Mouse (Mus musculus): ENCODE results near the gene Arhgef28.
"Not testable (repeated sequence)": the region's sequence is repeated elsewhere in the genome, so short reads cannot be mapped to it uniquely, and the experiment has no call there.

Arhgef28 gene

DNA sequence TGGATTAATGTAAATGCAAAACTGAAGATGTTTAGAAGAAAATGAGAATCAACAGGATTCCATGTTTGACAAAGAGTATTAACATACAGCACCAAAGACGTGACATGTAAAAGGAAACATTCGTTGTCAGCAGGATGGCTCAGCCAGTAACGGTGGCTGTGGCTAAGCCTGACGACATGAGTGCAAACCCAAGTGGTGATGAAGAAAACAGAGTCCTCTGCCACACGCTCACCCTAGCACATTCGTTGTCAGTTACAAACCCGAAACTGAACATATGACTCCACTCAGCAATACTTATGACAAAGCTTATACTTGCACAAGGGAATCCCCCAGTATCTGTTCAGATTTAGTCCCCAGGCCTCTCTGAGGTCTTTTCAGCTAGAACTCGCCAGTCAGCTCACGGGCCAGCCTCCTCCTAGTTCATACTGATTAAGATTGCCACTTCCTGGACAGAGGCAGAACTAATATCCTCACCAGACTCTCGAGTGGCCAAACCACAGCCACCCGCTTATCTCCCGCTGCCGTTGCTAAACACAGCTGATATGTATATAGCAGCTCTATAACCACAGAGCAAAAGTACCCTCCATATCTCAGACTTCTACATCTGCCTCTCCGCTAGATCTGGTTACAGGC is 82.0 kb downstream of the Arhgef28 start:
- DNase-seq (ENCODE audit: low read depth, low spot score), result no peak

DNA sequence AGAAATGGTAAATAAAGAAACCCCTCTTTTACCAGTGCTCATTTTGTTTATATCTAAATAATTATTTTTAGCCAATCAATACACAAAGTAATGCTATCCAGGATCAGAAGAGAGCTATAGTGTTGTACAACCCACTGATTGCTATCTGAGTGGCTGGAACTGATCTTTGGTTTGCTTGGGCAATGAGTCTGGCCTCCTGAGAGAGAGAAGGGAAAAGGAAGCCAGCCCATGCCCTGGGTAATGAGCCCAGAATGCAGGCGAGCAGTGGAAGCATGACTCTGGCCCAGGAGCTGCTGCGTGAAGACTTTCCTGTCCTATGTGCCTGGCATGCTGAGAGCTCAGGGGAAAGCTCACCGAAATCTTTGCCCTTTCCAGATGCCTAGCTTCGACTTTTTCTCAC is 83.5 kb downstream of the Arhgef28 start:
- DNase-seq (ENCODE audit: low read depth, low spot score), result no peak

DNA sequence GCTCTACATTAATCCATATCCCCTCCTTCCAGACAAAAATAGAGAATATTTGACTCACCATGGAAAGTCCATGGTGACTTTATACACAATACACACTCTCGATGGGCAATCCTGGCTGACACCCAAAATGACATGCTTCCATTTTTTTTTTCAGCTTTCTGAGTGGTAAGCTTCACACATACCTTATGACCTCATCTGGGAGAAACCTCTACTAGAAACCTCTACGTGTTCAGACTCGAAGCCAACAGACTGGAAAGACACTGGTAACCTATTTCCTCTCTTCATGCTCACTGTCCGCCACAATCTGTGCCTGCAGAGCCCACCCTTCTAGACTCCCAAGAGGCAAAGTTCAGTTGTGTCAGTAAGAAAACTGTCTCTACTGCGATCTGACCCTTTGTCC is 84.2 kb downstream of the Arhgef28 start:
- DNase-seq (ENCODE audit: low read depth, low spot score), result no peak

DNA sequence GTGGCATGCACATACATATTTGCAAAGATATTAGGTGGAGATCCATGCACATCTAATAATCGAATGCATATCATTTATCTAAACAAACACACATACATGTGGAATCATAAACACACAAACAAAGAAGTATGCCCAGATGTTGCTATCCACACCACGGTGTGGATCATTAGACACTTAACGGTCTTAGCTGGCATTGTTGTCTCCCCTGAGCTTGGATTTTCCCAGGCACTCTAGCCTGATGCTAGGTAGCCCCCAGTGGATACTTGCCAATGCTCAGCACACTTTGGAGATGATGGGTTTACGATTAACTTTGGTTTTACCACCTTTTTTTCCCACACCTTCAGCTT is 85.1 kb downstream of the Arhgef28 start:
- DNase-seq (ENCODE audit: low read depth, low spot score), result no peak

DNA sequence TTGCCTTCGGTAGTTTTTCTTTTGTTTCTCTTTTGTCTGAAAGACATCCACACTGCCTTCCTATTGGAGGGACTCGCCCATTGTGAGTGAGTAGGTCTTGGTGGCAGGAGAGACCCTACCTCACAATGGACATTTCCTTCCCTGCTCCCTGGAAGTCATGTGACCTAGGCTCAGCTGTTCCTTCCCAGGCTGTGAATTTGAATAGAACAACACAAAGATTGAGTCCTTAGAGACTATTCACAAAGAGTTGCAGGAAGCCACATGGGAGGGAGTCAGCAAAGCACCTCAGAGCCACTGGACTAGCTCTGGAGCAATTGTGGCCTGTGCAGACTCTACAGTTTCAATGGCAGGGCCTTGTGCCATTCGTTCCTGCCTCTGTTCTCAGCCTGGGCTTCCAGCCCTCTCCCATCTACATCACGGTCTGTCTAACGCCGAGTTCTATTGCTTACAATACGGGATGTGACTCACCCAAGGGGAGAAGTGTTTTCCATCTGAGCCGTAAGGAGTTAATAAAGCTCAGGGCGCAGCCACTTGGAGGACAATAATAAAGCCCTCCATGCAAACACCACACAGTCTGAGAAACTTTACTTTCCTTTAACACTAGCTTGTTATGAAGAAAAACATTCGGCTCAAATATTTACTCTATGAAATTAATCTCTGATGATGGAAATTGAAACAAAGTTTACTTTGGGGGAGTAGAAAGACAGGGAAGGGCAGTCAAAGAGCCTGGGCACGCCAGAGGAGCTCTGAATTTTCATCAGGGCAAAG is 85.7 kb downstream of the Arhgef28 start:
- no peak for DNase-seq (ENCODE audit: low read depth, low spot score)

DNA sequence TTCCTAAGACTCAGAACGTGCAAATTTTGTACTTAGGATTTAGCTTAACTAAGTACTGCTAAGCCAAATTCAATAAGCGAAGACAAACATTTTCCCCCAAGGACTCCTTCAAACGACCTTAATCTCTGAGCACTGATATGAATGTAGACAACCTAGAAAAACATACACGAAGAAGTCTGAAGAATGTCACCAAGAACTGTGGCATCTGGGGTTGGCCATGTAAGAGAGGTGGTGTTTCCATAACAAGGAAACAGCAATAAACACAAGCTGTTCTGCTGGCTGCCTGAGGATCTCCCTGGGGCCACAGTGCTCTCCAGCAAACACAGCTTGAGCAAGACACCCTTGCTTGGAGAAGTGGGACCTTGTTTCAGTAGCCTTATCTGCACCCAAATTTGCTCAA is 87.9 kb downstream of the Arhgef28 start:
- no peak for DNase-seq (ENCODE audit: low read depth, low spot score)

DNA sequence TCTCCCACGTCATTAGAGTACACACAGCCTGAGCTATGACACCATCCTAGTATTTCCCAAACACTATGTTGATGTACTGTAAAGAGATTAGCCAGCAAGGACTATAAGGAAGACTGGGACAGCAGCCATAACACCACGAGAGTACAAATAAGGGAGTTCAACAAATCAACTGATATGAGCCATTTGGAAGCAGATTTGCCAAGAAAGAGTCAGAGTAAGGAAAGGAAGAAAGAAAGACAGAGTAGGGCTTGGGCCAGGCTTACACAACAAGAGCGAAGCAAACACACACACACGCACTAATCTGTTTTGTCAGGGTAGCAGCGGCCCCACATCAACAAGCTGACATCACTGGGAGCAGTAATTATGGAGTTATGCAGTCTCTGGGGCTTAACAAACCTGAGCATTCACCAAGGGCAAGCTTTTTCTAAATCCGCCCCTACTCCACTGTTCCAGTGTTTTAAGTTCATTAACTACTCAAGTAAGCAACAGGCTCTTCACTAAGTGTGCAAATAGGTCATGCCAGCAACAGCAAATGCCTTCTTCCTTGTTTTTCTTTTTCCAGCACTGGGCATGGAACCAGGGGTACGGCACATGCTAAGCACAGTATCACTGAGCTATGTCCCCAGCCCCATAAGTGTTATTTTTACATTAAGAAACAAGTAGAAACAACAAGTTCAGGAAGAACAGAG is 88.5 kb downstream of the Arhgef28 start:
- no peak for DNase-seq (ENCODE audit: low read depth, low spot score)

DNA sequence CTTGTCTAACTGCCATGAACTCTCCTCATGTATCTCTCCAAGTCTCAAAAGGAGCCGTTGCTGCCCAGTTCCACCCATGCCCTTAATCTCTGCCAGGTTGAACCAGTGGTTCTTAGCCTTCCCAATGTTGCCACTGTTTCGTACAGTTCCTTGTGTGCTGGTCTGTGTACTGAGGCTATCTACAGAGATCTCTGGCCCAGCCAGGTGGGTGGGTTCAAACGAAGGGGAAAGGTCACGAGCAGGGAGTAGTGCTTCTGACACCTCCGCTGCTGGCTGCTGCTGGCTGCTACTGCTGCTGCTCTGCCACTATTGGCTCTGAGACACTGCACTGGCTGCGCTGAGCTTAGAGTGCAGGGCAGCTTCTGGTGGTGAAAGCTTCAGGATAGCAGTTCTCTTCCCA is 90.6 kb downstream of the Arhgef28 start:
- DNase-seq (ENCODE audit: low read depth, low spot score), result no peak

DNA sequence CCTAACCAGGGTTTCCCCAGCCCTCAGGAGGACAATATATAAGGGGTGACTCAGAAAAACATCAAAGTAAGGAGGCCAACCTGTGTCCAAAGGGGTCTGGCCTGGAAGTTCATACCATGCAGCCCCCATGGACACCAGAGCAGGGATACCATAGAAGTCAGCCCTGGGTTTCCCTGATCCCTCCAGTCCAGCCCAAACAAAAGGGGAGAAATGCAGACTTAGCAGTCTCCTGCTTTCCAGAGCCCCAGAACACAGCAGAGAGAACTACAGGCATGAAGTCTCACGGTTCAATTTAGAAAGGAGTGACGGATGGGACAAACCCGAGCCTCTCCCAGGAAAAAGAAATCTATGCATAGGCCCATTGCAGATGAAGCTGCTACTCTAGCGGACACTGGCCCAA is 91.2 kb downstream of the Arhgef28 start:
- DNase-seq (ENCODE audit: low read depth, low spot score), result no peak

DNA sequence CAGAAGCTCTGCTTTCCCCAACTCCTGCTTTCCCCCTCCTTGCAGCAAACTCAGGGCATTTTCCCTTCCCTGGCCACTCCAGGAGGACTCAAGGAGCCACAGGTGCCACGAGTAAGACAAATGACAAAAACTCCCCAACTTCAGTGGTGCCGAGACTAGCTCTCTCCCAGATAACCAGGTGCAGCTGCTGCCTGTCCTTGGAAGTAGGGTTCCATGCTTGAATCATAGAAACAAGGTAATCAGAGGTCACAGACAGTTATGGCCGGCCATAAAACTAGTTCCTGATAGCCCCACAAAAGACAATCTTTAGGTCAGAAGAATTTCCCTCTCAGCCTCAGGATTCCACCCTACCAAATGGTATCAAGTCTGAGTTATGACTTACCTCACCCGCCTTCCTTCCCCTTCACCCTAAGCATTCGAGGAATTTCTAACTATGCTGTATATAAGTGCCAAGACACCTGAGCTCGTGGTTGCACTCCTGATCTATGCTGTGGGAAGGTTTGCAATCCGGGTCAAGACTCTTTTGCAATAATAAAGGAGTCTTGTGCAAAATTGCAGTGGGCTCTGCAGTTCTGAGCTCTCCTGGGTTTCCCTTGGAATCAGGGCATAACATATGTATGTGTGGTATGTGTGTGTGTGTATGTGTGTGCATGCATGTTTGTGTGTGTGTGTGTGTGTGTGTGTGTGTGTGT is 93.3 kb downstream of the Arhgef28 start:
- DNase-seq (ENCODE audit: low read depth, low spot score), result no peak

DNA sequence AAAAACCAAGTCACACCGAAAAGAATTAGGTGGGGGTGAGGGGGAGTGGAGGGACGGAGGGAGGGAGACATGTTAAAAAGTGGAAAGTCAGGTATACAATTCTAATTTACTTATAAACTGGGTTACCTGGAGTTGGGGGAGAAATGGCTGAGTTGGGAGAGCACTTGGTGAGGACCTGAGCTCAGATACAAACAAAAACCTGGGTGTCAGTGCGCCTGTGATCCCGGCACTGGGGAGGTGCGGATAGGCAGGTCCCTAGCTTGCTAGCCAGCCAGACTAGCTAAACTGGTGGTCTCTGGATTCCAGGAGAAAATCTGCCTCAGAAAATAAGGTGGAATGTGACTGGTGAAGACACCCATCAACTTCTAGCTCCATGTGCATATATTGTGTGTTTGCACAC is 94.7 kb downstream of the Arhgef28 start:
- no peak for DNase-seq (ENCODE audit: low read depth, low spot score)

DNA sequence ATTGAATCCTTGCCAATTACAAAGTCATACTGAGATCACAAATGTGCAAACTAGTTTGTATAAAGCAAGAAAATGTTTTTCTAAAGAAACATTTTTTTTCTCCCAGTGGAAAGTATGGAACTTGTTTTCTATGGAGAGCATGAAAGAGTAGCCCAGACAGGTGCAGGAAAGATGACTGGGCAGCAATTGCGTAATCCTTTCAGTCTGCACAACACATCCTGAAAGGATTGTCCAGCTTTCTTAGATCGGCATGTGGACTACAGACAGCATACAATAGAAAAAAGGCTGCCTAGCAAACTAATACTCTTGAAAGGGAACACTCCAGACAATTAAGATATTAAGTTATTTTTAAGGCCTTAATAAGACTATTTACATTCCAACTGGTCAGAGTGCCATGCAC is 95.2 kb downstream of the Arhgef28 start:
- DNase-seq (ENCODE audit: low read depth, low spot score), result no peak

DNA sequence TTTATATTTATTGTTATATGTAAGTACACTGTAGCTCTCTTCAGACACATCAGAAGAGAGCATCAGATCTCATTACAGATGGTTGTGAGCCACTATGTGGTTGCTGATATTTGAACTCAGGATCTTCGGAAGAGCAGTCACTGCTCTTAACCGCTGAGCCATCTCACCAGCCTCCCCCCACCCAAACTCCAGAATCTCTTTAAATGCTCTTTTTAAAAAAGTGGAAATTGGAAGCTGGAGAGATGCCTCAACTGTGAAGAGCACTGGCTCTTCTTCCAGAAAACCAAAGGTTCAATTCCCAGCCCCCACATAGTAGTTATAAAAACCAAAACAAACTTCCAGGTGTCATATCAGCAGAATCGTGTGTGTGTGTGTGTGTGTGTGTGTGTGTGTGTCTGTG is 97.8 kb downstream of the Arhgef28 start:
- DNase-seq (ENCODE audit: low read depth, low spot score), result not testable (repeated sequence)

DNA sequence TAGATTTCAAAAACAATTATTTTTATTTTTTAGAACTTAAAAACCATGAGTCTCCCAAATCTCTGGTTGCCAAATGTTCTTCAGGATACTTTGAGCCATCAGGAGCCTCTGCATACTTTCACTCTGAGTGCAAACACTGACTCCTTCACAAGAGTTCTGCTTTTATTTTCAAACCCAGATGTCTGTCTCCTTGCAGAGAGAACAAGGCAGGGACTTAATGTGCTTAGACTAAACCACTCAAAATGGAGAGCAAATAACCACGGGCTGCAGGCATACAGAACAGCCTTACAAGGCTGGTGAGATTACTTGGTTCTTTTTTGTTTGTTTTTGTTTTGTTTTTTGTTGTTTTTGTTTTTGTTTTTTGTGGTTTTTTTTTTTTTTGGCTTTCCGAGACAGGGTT is 98.6 kb downstream of the Arhgef28 start:
- no peak for DNase-seq (ENCODE audit: low read depth, low spot score)

DNA sequence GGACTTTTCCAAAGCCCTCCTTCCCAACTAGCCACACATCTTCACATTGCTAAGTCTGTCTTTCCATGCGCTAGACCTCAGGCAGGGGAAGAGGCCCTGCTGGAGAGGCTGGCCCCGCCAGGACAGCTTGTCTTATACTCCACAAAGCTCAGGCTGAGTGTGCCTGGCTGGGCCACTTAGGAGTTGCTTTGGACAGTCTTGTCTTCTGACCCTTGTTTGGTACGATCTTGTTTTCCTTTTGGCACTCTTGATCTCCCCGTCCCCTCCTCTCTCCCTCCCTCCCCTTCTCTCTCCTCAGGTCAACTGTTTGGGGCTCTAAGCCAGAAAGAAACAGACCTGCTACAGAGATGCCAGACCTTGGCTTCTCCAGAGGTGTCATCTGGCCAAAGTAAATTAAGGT is 110.3 kb downstream of the Arhgef28 start:
- no peak for DNase-seq (ENCODE audit: low read depth, low spot score)

DNA sequence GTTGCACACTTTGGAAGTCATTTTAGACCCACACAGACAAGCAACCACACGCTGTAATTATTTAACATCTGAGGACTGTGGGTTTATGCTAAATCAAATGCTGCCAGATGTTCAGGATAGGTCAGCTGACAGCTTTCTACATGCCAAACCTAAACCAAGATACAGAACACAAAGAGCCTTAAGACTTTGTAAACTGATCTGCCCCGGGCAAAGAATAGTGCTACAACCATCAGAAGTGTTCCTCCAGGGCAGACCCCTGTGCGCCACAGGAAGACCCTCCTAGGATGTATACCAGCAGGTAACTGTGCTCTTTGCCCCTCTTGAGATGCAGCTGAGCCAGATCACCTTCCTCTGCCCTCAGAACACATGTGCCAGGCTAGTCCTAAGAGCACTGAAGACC is 111.9 kb downstream of the Arhgef28 start:
- no peak for DNase-seq (ENCODE audit: low read depth, low spot score)

DNA sequence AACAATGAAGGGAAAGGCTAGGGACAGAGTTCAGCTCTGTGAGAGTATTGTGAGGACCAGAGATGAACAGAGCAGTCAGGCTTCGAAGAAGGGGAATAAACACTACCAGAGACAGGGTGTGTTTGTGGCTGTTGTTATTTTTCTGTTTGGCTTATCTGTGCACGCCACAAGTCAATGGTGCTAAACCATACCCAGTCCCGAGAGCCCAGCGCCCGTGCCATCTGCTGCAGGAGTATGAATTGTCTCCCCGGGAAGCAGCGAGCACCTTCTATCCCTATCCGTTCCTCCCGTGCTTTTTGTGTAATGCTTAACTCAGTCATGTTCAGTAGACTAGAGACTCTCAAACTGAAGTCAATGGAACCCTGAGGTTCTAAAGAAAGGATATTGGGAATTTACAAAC is 112.8 kb downstream of the Arhgef28 start:
- no peak for DNase-seq (ENCODE audit: low read depth, low spot score)

DNA sequence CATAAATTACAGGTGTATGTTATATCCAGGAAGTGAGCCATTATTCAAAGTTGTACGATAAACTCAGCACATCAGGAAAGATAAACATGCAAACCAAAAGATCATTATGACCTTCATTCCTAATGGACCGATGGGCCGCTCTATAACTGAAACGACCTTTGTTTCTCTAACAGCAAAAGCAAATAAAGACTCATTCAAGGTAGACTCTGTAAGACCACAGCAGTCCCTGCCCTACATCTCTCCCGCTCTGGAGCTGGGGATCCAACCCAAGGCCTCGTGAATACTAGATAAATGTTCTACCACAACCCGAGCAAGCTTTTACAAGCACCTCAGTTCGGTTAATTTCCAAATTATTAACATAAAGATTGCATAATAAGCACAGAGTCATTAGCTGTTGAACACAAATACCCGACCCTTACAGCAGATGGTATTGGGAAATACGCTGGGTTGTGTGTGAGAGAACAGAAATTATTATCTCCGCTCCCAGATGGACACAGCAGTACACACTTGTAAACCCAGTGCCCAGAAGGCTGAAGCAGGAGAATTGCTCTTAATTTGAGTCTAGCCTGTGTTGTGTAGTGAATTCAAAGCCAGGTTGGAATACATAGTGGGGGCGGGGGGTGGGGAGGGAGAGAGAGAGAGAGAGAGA is 113.8 kb downstream of the Arhgef28 start:
- no peak for DNase-seq (ENCODE audit: low read depth, low spot score)

DNA sequence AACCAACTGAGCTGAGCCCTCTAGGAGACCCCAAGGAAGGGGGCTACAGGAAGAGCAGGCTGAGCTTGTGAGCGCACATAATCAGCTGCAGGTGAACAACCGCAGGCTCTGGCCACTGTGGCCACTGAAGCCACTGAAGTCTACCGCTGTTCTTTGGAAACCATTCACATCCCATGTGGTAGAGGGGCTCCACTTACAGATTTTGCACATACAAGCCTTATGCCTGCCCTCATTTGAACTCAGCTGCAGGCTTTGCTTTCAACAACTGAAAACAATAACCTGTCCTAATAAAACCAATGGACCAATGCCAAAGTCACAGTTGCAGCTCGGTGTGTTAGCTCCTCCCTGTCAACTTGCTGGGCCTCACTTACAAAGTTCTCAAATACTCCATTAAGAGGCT is 126.6 kb downstream of the Arhgef28 start:
- DNase-seq (ENCODE audit: low read depth, low spot score), result no peak

DNA sequence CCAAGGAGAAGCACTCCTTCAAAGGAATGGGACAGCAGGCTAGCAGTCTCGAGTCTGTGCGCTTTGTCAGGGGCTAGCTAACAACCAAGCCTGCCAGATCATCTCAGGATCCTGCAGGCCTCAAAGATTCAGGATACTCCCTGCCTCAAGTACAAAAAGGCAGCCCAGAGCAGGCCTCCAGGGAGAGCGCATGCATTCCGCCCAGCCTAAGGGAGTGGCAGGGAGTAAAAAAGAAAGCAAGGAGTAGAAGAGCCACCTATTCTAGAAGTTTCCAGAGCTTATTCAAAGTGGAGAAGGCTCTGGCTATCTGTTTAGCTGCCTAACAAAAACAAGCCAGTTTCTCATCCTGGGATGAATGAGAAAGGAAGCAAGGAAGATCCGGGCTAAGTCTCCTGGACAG is 128.0 kb downstream of the Arhgef28 start:
- DNase-seq (ENCODE audit: low read depth, low spot score), result no peak

DNA sequence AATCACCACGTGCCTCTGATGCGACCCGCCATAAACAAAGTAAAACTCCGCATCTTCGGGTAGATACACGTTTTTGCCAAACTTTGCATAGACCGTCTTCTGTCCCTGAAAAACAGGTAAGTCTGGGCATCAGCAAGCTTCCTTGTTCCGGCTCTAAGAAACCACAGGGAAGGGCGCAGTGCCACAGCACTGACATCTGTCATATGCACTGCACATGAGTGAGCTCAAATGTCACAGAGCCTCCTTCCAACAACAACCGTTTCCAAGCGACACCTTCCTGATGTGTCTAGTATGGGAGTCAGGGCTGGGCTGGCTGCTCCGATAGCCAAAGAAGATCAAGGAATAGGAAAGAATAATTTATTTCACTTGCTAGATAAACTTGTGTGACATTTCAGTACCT is 129.0 kb downstream of the Arhgef28 start:
- DNase-seq (ENCODE audit: low read depth, low spot score), result no peak

DNA sequence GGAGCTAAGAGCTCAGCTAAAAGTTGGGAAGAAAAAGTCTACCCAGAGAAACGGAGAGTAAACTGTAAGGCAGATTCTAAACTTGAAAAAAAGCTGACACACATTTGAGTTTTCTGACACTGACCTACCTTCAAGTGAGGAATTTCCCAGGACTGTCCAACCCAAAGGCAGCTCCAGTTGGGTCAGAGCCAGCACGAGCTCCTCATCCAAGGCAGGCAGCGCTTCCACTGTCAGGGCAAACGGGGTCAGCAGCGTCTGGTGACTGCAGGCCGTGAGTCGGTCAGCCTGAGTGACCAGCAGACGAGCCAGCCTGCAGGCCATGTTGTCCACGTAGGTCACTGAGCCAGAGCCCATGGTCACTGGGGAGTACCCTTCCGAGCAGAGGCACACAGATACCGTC is 131.4 kb downstream of the Arhgef28 start:
- no peak for DNase-seq (ENCODE audit: low read depth, low spot score)
